Mouse (Mus musculus) right cerebral cortex, adult 2 months (tissue): Measurements from ENCODE around the gene Cnih3.
A peak's percentile ranks its signal among the peaks of the same experiment; 100 is the strongest.

Experiments used
- DNase-seq, 2 experiments: peaks; one replicate each; pipeline ENCODE4 v3.0.0; 2021 to 2022; ENCODE audit warnings: low spot score in 2 of 2

Gene Cnih3

GRCm38 (mm10) chr1:181447576-181447975 lies 95.1 kb downstream of the Cnih3 start:
- no peak for DNase-seq

GRCm38 (mm10) chr1:181448041-181448440 lies 95.6 kb downstream of the Cnih3 start:
- DNase-seq, result no peak

DNA sequence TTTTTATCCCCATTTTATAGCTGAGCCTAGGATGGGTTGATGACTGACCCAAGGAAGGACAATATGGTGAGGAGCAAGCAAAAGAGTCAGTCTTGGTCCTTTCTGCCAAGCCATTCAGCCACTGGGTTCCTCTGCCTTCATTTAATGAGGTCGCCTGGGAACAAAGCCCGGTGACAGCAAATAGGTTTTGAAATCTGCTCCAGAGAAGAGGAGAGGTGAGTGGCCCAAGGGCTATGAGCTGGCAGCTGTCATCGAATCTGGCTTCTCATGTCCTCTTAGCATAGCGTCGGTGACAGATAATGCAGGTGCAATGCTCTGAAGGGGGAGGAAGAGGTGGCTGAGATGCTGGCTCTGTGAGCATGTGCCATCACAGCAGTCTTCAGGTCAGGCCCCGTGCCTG lies 100.7 kb downstream of the Cnih3 start:
- no peak for DNase-seq

GRCm38 (mm10) chr1:181456911-181457310 lies 104.5 kb downstream of the Cnih3 start:
- no peak for DNase-seq

DNA sequence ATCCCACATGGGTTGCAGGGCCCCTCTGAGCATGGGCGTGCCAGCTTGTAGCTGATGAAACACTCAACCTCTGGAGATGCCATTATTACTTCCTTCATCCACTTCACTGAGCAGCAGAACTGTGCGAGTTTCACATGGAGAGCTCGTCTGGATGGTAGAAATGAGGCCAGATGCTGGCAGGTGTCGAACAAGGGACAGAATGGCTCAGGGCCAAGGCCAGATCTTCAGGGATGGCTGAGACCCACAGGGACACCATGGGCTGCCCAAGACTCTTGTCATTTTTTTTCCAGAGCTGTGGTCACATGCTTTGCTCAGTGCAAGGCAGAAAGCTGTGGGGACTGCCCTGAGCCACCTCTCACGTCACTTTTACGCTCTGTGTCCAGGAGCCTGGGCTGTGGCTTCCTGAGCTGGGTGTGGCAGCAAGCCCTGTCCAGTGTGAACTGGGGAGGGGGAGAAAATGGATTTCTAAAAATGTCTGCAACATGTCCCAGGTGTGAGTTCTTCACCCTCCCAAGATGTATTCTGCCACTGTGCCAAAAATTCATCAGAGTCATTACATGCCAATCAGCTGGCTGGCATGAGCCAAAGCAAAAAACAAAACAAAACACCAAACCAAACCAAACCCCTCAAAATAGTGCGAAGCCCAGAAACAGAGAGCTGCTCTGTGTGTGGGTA lies 107.1 kb downstream of the Cnih3 start:
- no peak for DNase-seq

DNA sequence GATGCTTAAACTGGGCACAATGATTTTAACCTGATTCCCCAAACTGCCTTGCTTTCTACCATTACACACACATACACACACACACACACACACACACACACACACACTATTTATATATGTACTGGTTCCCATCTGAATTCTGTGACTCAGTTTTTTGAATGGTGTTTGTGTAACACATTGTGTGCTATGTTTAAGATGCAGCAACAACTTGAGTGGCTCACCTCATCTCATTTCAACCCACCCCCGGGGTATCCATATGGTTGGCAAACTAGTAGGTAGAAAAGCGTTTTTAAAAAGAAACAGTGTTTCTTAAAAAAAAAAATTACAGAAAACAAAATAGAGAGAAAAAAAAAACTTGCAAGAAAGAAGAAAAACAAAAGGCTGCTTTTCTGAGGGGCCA lies 107.9 kb downstream of the Cnih3 start:
- DNase-seq, result peak in 1 of 2 experiments; percentile 29

DNA sequence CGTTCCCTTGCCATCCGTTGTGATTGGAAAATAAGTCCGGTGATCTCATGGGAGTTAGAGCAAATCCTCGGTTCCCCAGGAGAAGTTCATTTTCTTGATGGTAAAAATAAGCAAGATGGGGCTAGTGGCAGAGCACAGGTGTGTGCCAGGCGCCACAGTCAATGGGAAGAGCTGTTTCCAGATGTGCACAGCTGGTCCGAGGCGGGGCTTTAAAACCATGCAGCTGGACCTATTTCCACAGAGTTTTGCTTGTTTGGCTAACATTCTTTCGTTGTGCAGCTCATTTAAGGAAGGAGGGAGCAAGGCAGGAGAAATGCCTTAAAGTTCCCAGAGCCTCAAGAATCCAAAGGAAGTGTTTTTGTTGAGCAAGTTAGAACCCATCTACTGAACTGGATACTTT lies 109.1 kb downstream of the Cnih3 start:
- no peak for DNase-seq

DNA sequence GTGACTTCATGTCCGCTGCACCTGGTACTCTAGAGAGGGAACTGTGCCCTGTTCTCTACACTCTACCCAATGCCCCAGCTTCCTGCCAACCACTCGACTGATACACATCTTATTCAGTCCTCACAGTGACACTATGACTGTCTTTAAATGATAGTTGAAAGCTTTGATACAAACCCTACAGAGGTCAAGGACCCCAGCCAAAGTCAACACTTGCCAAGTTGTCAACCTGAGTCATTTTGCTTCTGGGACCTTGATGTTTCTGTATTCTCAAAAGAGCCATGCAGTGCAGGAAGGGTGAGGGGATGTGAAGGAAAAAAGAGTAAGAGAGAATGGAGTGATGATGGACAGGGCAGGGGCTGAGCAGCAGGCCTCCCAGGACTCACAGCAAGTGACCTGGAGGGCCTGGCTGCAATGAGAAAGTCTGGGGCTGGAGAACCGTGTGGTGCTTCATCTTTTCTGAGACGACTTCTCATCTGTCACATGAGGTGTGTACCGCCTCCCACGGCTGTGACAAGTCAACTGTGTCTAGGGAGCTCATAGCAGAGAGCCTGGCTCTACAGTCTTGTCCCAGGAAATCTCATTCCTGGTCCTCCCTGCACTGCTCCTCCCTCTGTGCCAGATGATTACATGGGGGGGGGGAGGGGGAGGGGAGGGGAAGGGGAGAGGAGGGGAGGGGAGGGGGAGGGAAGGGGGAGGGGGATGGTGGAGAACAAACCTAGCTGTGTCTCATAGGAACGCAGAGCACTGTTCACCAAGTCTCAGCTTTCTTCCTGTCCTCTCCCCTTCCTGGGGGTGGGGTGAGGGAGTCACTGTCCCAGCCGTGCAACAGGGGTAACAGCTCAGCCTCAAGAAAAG lies 109.8 kb downstream of the Cnih3 start:
- DNase-seq, result no peak

GRCm38 (mm10) chr1:181462906-181463179 lies 110.4 kb downstream of the Cnih3 start:
- DNase-seq, result no peak

GRCm38 (mm10) chr1:181465027-181465426 lies 112.6 kb downstream of the Cnih3 start:
- DNase-seq, result no peak

GRCm38 (mm10) chr1:181466040-181466439 lies 113.6 kb downstream of the Cnih3 start:
- DNase-seq, result no peak

- peak; percentile 60 to 64 for DNase-seq
These were observed 114.3 kb downstream of the Cnih3 start for GRCm38 (mm10) chr1:181466601-181467320.

DNA sequence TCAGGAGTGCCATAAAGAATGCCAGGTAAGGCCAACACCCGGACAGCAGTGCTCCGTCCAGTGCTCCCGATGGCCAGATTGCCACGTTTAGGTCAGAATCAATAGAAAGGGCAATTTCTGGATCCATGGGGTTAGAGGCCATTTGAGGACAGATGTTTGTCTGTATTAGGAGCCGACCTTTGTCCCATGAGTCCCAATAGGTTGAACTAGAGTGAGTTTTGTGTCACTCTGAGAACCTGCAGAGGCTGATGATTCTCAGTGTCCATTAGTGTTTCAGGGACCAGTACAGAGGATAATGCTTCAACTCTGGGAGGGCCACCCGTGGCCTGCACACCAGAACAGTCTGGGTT lies 114.9 kb downstream of the Cnih3 start:
- no peak for DNase-seq

DNA sequence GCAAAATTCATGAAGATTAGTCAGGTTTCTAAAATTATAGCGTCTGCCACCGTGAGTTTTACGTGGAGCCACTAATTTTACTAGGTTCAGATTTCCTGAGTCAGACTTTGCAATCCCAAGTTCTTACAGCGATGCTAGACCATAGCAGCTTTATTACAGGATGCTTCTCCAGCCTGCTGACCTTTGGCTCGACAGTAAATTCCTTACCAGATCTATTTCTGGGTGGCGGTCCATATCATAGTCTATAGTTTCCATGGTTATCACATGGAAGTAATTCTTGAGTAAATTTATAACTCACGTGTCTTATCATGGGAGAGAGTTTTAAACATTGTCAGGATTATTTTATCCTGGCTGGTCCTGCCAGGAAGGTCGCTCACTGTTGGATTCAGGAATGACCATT lies 117.0 kb downstream of the Cnih3 start:
- no peak for DNase-seq

- DNase-seq, result no peak
These were observed 123.7 kb downstream of the Cnih3 start for GRCm38 (mm10) chr1:181476141-181476540.

- no peak for DNase-seq
These were observed 124.1 kb downstream of the Cnih3 start for GRCm38 (mm10) chr1:181476557-181476956.

DNA sequence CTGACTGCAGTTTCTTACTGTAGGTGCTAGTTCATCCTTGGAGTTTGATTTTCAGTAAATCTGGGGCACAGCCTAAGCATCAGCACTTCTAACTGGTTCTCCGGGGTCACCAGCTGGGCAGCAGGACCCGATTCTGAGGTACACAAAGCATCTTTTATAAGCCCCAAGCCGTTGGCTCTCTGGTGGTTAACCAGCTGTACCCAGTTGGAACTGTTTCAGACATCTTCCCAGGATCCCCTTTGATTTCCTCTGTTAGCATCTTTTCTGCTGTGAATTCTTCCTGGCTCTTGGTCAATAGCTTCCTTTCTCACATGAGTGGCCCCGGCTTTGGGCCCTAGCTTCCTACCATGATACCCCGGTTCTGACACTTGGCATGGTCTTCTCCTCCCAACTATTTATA lies 132.3 kb downstream of the Cnih3 start:
- DNase-seq, result no peak

- DNase-seq, result no peak
These were observed 151.0 kb downstream of the Cnih3 start for GRCm38 (mm10) chr1:181503471-181503870.

GRCm38 (mm10) chr1:181505367-181505766 lies 152.9 kb downstream of the Cnih3 start:
- no peak for DNase-seq
